Mouse (Mus musculus) intestine, postnatal 0 days (tissue): ENCODE measurements around the gene Cpne9. TPM values are rescaled to one million over a fixed set of nuclear protein-coding genes. Genes with fewer than 3 reads are reported as not detected.

Experiments used
- ATAC-seq: fragments of 200-750 bp; cut with Nextera tagmentation; 2 replicates; pipeline ENCODE4 v1.8.0; 2017; ENCODE audit warnings: mild to moderate bottlenecking, moderate TSS enrichment, moderate library complexity
- H3K27ac ChIP-seq: fragments of 300-500 bp; sonication (generic); 2 replicates; pipeline ENCODE4 v1.5.1; 2014; ENCODE audit warnings: mild to moderate bottlenecking, low read depth, low read length, moderate library complexity
- H3K27me3 ChIP-seq: fragments of 300-500 bp; sonication (generic); replicated peaks from 2 replicates; pipeline ENCODE4 v1.6.1; 2014; ENCODE audit warnings: low read length, mixed read lengths; ENCODE audit not compliant: control insufficient read depth, insufficient read depth
- H3K36me3 ChIP-seq: fragments of 300-500 bp; sonication (generic); 2 replicates; pipeline ENCODE4 v1.6.1; 2014; ENCODE audit warnings: mild to moderate bottlenecking, moderate library complexity; ENCODE audit not compliant: control insufficient read depth, insufficient read depth
- H3K4me1 ChIP-seq: fragments of 300-500 bp; sonication (generic); replicated peaks from 2 replicates; pipeline ENCODE4 v1.6.1; 2014; ENCODE audit warnings: antibody characterized with exemption, low read length, mixed read lengths; ENCODE audit not compliant: control insufficient read depth, insufficient read depth
- H3K4me2 ChIP-seq: fragments of 300-500 bp; sonication (generic); replicated peaks from 2 replicates; pipeline ENCODE4 v1.6.1; 2014; ENCODE audit warnings: low read depth, mild to moderate bottlenecking, moderate library complexity
- H3K4me3 ChIP-seq: fragments of 300-500 bp; sonication (generic); 2 replicates; pipeline ENCODE4 v1.5.1; 2014; ENCODE audit warnings: low read depth, low read length
- H3K9ac ChIP-seq: fragments of 300-500 bp; sonication (generic); 2 replicates; pipeline ENCODE4 v1.6.1; 2014; ENCODE audit warnings: mild to moderate bottlenecking, low read depth, low read length
- H3K9me3 ChIP-seq: fragments of 300-500 bp; sonication (generic); 2 replicates; pipeline ENCODE4 v1.6.1; 2016; ENCODE audit warnings: mixed run types; ENCODE audit not compliant: control insufficient read depth
- CTCF ChIP-seq: sonication (generic); IDR thresholded peaks from 2 replicates; pipeline ENCODE4 v1.5.1; 2016; ENCODE audit warnings: low read depth, mild to moderate bottlenecking, control low read depth, antibody characterized with exemption, moderate library complexity
- WGBS: fragments of 180-500 bp; shearing (Covaris S2); extraction: QIAGEN DNeasy Blood & Tissue Kit; methylation state at CpG from one replicate; pipeline ENCODE4 v1.1.7; 2014; 5-methylcytosine and 5-hydroxymethylcytosine counted together
- polyA plus RNA-seq: library from polyadenylated mRNA; unstranded; fragments of >200 nt; fragmentation: Nextera tagmentation; extraction: Ambion mirVana; gene quantifications from 2 replicates; pipeline ENCODE4 v1.2.1, GENCODE M21; 2015

The Cpne9 gene
- polyA plus RNA-seq, 1 experiment from 2014 or later: not detected

DNA sequence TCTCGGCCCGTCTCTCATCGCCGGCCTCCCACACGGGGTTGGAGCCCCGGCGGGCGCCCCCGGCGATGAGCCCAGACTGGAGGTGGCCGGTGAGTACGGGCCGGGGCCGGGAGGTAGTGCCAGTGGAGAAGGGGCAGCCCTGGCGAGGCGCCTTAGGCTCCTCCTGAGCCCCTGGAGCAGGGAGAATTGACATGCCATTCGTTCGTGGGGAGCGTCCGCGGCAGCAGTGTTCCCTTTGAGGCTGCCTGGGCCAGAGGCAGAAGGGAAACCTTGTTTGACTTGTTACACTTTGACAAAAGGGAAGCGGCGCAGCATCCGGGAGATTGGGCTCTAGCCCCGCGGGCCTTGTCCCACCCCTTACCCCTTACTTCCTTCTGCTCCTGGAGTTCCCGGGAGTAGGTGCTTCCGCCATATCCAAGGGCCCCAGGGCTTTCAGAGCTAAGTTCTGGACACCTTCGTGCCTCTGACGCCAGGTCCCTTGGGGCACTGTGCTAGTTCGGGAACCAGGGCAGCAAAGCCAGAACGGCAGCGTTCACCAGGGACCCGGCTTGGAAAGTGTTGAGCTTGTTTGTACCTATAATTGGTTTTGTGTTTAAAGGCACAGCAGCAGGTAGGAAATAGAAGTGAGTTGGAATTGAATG is 25.5 kb downstream of the Cpne9 start:
- H3K27me3 ChIP-seq: no peaks in the 10 kb centered on the region
- peak overlapping the region; percentile 99 for H3K27ac ChIP-seq
- TF ChIP-seq CTCF: no peak
- peak overlapping the region; percentile 68 for H3K4me3 ChIP-seq
- peak overlapping the region; percentile 90 for H3K9ac ChIP-seq
- under 1% methylated on average over 32 of the region's 34 CpGs for WGBS
- ATAC-seq: no peak
- peaks cover 18% of the 10 kb centered on the region for H3K36me3 ChIP-seq
- peak overlapping the region; percentile 79 for H3K4me2 ChIP-seq
- H3K9me3 ChIP-seq: no peaks in the 10 kb centered on the region
- H3K4me1 ChIP-seq: 0 out of 2 replicates have a peak, but pooled peaks cover 3% of the 10 kb centered on the region

DNA sequence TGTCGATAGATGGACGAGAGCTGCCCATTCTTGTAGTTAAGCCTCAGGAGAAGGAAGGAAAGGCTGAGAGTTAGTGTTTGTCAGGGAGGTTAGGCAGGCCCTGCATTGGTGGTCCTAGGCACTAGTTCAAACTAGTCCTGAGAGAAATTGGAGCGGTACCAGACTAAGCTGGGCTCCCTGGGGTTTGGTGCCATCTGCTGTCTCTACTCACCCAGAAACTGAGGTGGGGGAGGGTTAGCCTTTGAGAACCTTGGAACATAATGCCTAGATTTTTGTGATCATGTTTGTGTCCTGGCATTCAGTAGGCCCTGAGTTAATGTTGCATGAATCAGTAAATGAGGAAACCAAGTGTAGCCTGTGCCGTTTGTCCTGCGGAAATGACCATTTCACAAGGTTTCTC is 26.0 kb downstream of the Cpne9 start:
- Histone ChIP-seq H3K27ac (peak overlapping the region; percentile 99), H3K4me1 (0 out of 2 replicates have a peak, but pooled peaks cover 3% of the 10 kb centered on the region), H3K36me3 (peaks cover 24% of the 10 kb centered on the region), H3K27me3 (no peaks in the 10 kb centered on the region), H3K4me3 (peak overlapping the region; percentile 68), H3K9me3 (no peaks in the 10 kb centered on the region), H3K4me2 (peak overlapping the region; percentile 79), H3K9ac (peak overlapping the region; percentile 90)
- WGBS: 21% methylated on average over 5 of the region's 5 CpGs
- ATAC-seq: no peak
- peak; percentile 69 for TF ChIP-seq CTCF

DNA sequence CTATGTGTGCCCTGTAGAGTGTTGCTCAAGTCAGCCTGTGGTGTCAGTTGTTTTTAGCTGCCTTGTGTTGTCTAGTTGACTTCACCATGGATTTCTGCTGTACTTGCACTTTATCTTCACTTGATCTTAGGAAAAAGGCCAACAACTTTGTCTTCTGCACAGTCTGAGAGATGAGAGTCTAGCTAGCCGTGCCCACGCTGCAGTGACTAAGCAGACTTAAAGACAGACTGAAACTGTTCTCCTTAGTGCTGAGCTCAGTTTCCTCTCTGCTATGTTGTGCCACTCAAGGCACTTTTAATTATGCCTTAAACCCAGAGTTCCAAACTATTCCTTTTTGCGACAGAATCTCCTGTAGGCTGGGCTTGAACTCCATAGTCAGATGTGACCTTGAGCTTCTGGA is 33.9 kb downstream of the Cpne9 start:
- WGBS: 92% methylated on average over 3 of the region's 3 CpGs
- no peak overlapping the region for H3K27ac ChIP-seq
- no peak for TF ChIP-seq CTCF
- no peak for ATAC-seq
- H3K9me3 ChIP-seq: no peaks in the 10 kb centered on the region
- H3K4me3 ChIP-seq: no peak overlapping the region
- H3K4me1 ChIP-seq: 0 out of 2 replicates have a peak, but pooled peaks cover 3% of the 10 kb centered on the region
- peaks cover 81% of the 10 kb centered on the region for H3K36me3 ChIP-seq
- H3K27me3 ChIP-seq: no peaks in the 10 kb centered on the region
- H3K9ac ChIP-seq: no peak overlapping the region
- no peak overlapping the region for H3K4me2 ChIP-seq

DNA sequence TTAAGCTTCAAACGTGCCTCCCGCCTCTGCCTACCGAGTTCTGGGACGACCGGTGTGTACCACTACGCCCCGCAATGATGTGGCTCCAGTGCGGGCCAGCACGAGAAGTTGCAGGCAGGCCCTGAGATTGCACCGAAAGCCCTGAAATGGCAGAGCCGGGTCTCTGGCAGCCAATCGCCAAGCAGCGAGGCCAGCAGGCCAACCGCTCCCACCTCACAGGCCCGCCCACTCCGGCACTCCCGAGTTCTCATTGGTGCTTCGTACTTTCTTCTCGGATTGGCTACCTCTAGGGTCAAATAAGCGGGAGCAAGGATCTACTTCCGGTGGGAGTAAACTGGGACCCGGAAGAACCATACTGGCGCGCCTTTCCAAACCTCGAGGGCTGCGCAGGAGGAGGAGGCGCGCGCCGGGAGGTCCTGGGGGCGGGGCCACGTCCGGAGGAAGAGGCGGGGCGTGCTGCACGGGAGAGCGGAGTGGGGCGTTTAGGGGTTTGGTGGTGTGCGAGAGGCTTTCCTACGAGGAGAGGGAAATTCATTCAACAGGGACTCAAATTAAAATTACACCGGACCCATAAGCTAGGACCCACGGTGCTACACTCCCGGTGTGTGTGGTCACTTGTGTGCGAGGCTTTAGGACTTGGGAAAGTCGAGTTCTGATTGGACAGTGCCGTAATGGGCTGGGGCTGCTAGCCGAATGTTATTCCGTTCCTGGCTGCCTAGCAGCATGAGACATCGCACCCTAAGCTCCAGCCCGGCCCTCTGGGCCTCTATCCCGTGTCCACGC is 44.6 kb downstream of the Cpne9 start, which contains the start of gene Ogg1:
Ogg1 (plus strand) TSS at position 440 of the 783 bp plus-strand sequence.
- peak within 1 kb of the TSS; percentile 89 for H3K27ac ChIP-seq
- H3K27me3 ChIP-seq: no peaks in the 10 kb centered on the region
- under 1% methylated on average over 52 of the region's 52 CpGs for WGBS
- no peaks in the 10 kb centered on the region for H3K9me3 ChIP-seq
- peak within 1 kb of the TSS; percentile 59 for H3K9ac ChIP-seq
- peaks cover 51% of the 10 kb centered on the region for H3K36me3 ChIP-seq
- peak; percentile 98 for ATAC-seq
- no peak; the same call in 1 of the 2 replicates for TF ChIP-seq CTCF
- peak within 1 kb of the TSS; percentile 49 for H3K4me3 ChIP-seq
- H3K4me1 ChIP-seq: 0 out of 2 replicates have a peak, but pooled peaks cover 4% of the 10 kb centered on the region
- peak within 1 kb of the TSS; percentile 85 for H3K4me2 ChIP-seq

- Histone ChIP-seq H3K9me3 (no peaks in the 10 kb centered on the region), H3K36me3 (peaks cover 33% of the 10 kb centered on the region), H3K4me1 (0 out of 2 replicates have a peak, but pooled peaks cover 4% of the 10 kb centered on the region), H3K4me3 (no peak overlapping the region), H3K27ac (no peak overlapping the region), H3K9ac (no peak overlapping the region), H3K27me3 (no peaks in the 10 kb centered on the region), H3K4me2 (no peak overlapping the region)
- 97% methylated on average over 1 of the region's 1 CpGs for WGBS
- TF ChIP-seq CTCF: no peak
- no peak for ATAC-seq
Measured at GRCm38 (mm10) chr6:113329396-113329795, 47.3 kb downstream of the Cpne9 start.

GRCm38 (mm10) chr6:113330547-113330946 is 48.4 kb downstream of the Cpne9 start:
- Histone ChIP-seq H3K4me1 (0 out of 2 replicates have a peak, but pooled peaks cover under 1% of the 10 kb centered on the region), H3K4me3 (no peak overlapping the region), H3K36me3 (peaks cover 39% of the 10 kb centered on the region), H3K9ac (no peak overlapping the region), H3K9me3 (no peaks in the 10 kb centered on the region), H3K4me2 (no peak overlapping the region), H3K27ac (no peak overlapping the region), H3K27me3 (no peaks in the 10 kb centered on the region)
- ATAC-seq: no peak
- no peak for TF ChIP-seq CTCF
- 41% methylated on average over 2 of the region's 2 CpGs for WGBS
